Mouse (Mus musculus) bone marrow, adult 2 months (tissue): ENCODE measurements around the gene Senp3.

Experiments used
- CTCF ChIP-seq: fragments of 200-500 bp; IDR thresholded peaks from 2 replicates; pipeline ENCODE4 v1.5.1; 2011; ENCODE audit warnings: low read length, control low read depth; ENCODE audit not compliant: control insufficient read depth, insufficient read depth
- POLR2A ChIP-seq: fragments of 200-500 bp; IDR thresholded peaks from 2 replicates; pipeline ENCODE4 v1.6.1; 2011; ENCODE audit warnings: low read depth, mild to moderate bottlenecking, control low read depth, low read length, borderline replicate concordance; ENCODE audit not compliant: control insufficient read depth

DNA sequence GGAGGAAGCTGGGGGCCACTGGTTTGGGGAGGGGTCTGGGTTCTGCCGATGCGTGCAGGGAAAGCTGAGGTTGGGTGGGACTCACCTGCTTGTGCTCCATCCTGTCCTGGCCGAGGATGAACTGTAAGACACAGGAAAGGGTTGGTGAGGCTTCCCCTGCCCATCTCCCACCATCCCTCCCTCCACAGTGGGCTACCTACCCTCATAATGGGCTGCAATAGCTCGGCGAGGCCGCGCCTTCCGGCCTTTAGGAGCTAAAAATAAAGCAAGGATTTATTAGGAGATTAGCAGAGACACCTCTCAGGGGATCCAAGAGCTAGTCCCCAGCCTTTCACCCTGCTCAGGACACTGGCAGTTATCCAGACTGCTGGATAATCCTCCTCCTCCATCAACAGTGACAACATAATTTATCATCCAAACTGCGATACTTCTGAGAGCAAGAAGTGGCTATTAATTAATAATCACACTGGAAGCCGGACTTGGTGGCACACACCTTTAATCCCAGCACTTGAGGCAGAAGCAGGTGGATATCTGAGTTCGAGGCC is 11.6 kb upstream of the Senp3 start:
- TF ChIP-seq POLR2A (no peak), CTCF (no peak)
